Mouse (Mus musculus) ES-E14 (cell line): ENCODE results near the gene Mphosph6. TPM values are rescaled to one million over a fixed set of nuclear protein-coding genes. Genes with fewer than 3 reads are reported as not detected.
A peak's percentile ranks its signal among the peaks of the same experiment; 100 is the strongest.

Experiments
- DNase-seq: peaks from one replicate; pipeline ENCODE4 v3.0.0-alpha.2; 2013; ENCODE audit warnings: low read depth, low spot score
- H3K27ac ChIP-seq: 2 replicates; pipeline ENCODE4 v1.5.1; 2012; ENCODE audit warnings: low read depth, mild to moderate bottlenecking, low read length, moderate library complexity, mixed read lengths; ENCODE audit not compliant: poor library complexity, insufficient read depth, severe bottlenecking
- H3K36me3 ChIP-seq: 2 replicates; pipeline ENCODE4 v1.6.1; 2012; ENCODE audit warnings: mild to moderate bottlenecking, low read length, moderate library complexity, mixed read lengths; ENCODE audit not compliant: control insufficient read depth, poor library complexity, insufficient read depth, severe bottlenecking
- H3K4me1 ChIP-seq, 2 experiments: fragments of 150-350 bp in 1 of 2; sonication (generic) in 1 of 2; 2 replicates each; pipeline ENCODE4 v1.6.1; 2012; ENCODE audit warnings: low read length in 2 of 2, mild to moderate bottlenecking in 1 of 2, mixed read lengths in 1 of 2; ENCODE audit not compliant: control insufficient read depth in 2 of 2, insufficient read depth in 2 of 2, poor library complexity in 1 of 2
- H3K4me3 ChIP-seq, 2 experiments: fragments of 150-350 bp in 1 of 2; sonication (generic) in 1 of 2; 2 replicates each; pipeline ENCODE4 v1.5.1; 2012; ENCODE audit warnings: low read length in 2 of 2, low read depth in 1 of 2, mild to moderate bottlenecking in 1 of 2, mixed read lengths in 1 of 2; ENCODE audit not compliant: insufficient read depth in 1 of 2, poor library complexity in 1 of 2, severe bottlenecking in 1 of 2
- H3K9ac ChIP-seq: 2 replicates; pipeline ENCODE4 v1.6.1; 2012; ENCODE audit warnings: low read depth, mild to moderate bottlenecking, low read length, mixed read lengths; ENCODE audit not compliant: poor library complexity, insufficient read depth, severe bottlenecking
- H3K9me3 ChIP-seq: fragments of 150-350 bp; sonication (generic); 2 replicates; pipeline ENCODE4 v1.6.1; 2012; ENCODE audit warnings: low read depth, mild to moderate bottlenecking, low read length; ENCODE audit not compliant: control insufficient read depth, insufficient read depth
- CHD2 ChIP-seq: IDR thresholded peaks from 2 replicates; pipeline ENCODE4 v1.6.1; 2014; ENCODE audit warnings: mild to moderate bottlenecking, low read depth, low read length, inconsistent platforms
- HCFC1 ChIP-seq: IDR thresholded peaks from 2 replicates; pipeline ENCODE4 v1.6.1; 2012; ENCODE audit warnings: low read length, inconsistent platforms, borderline replicate concordance; ENCODE audit not compliant: insufficient read depth
- MAFK ChIP-seq: IDR thresholded peaks from 2 replicates; pipeline ENCODE4 v1.6.1; 2014; ENCODE audit warnings: mild to moderate bottlenecking, low read depth, low read length, inconsistent platforms; ENCODE audit not compliant: insufficient read depth
- ZC3H11A ChIP-seq: IDR thresholded peaks from 2 replicates; pipeline ENCODE4 v1.6.1; 2012; ENCODE audit warnings: low read depth, mild to moderate bottlenecking, inconsistent platforms, low read length, borderline replicate concordance
- ZNF384 ChIP-seq: IDR thresholded peaks from 2 replicates; pipeline ENCODE4 v1.6.1; 2012; ENCODE audit warnings: low read depth, low read length, inconsistent platforms
- in situ Hi-C, 2 experiments: fragments of 600-800 bp; cut with MboI; formaldehyde crosslinking; loops; one replicate each; pipeline ENCODE4 v1.15.1; 2025; ENCODE audit warnings: low sequenced_read_pairs in 2 of 2, inconsistent platforms in 1 of 2; ENCODE audit not compliant: unreplicated experiment in 2 of 2
- total RNA-seq: library from RNA; depleted of rRNA; stranded (reverse); fragments of 300-350 nt; gene quantifications from 2 replicates; pipeline ENCODE4 v1.2.3, GENCODE M21; 2012; rRNA removed

Mphosph6 gene
- 34.9 and 51.9 TPM in 2 replicates for total RNA-seq

DNA sequence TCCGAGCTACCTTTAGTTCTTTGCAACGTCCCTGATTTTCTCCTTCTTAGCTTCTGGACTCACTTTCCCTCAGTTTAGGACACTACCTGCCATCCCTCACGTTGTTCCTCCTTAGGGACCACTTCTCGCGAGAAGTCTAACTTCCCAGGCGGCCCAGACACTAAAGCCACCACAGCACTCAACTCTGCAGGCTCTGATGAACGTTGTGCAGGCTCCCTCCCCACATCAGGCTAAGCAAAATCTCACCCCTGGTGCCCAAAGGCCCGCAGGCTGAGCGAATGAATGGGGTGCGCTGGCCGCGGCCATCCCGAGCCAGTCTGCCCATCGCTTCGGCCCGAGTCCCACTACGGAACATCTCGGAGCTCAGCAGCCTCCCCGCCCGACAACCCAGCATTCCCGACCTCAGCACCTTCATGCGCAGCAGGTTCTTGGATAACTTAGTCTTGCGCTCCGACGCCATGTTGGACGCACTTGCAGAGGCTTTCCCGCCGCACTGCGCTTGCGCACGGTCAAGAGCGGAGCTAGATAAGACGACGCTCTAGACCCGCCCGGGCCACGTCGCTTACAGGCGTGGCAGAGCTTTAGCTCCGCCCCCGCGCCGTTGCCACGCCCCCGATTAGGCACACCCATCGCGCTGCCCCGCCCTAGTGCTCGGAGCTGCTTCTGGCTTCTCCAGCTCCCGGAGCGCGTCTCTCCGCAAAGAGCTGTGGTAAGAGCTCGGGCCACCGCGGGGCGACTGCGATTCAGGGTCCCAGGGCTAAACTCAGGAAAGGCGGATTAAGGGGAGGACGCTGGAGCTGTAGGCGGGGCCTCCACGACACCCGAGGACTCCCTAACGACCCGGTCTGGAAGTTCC is at the start of gene Mphosph6:
TSS of gene Mphosph6 (minus strand) at position 501 of the 856 bp plus-strand sequence.
- H3K9ac ChIP-seq, result peak within 1 kb of the TSS; percentile 93
- peaks cover 9% of the 10 kb centered on the region for H3K36me3 ChIP-seq
- no peaks in the 10 kb centered on the region for H3K9me3 ChIP-seq
- peak; percentile 95 for DNase-seq
- H3K27ac ChIP-seq, result peak within 1 kb of the TSS; percentile 70
- no peak for TF ChIP-seq ZC3H11A
- TF ChIP-seq CHD2, result peak; percentile 96
- in situ Hi-C loops, result no loop called here
- peaks cover 2 to 4% of the 10 kb centered on the region in 2 experiments; a peak in 2 of 4 replicates for H3K4me1 ChIP-seq
- peak within 1 kb of the TSS; percentile 82 to 95 for H3K4me3 ChIP-seq

GRCm38 (mm10) chr8:117850420-117850819 is 48.7 kb upstream of the Mphosph6 start:
- Histone ChIP-seq H3K27ac (no peak overlapping the region), H3K9ac (no peak overlapping the region), H3K9me3 (no peaks in the 10 kb centered on the region), H3K4me3 (no peak overlapping the region), H3K36me3 (no peaks in the 10 kb centered on the region), H3K4me1 (peaks cover 0 to 20% of the 10 kb centered on the region in 2 experiments; a peak in 2 of 4 replicates)
- DNase-seq, result no peak
- no peak for TF ChIP-seq ZNF384
- no peak for TF ChIP-seq MAFK
- TF ChIP-seq CHD2, result no peak
- no peak for TF ChIP-seq HCFC1
- no peak for TF ChIP-seq ZC3H11A
- in situ Hi-C loops, result no loop called here

DNA sequence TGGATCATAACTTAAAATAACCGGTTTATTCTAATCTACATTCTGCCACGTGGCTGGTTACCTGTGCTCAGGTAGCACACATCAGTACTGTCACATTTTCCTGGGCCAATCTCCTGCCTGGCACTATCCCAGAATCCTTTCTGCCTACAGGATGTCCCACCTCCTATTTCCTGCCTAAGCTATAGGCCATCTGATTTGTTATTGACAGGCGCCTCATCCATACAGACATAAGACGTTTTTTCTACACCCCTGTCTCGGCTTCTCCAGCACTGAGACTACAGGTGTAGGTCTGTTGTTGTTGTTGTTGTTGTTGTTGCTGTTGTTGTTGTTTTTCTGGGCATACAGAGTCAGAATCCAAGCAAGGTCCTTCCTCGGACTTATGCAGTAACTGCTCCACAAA is 46.1 kb upstream of the Mphosph6 start:
- peak; percentile 13 for DNase-seq
- in situ Hi-C loops, result no loop called here
- H3K4me1 ChIP-seq, result peaks cover 0 to 4% of the 10 kb centered on the region in 2 experiments; a peak in 1 of 4 replicates
- peak; percentile 61; the same call in 1 of the 2 replicates for TF ChIP-seq CHD2
- TF ChIP-seq ZC3H11A, result no peak
- TF ChIP-seq ZNF384, result peak; percentile 67
- no peaks in the 10 kb centered on the region for H3K9me3 ChIP-seq
- H3K4me3 ChIP-seq, result peak overlapping the region; percentile 61 to 64
- peak overlapping the region; percentile 76; the same call in 1 of the 2 replicates for H3K9ac ChIP-seq
- no peak overlapping the region for H3K27ac ChIP-seq
- H3K36me3 ChIP-seq, result no peaks in the 10 kb centered on the region

GRCm38 (mm10) chr8:117843694-117844093 is 42.0 kb upstream of the Mphosph6 start:
- no peak for TF ChIP-seq HCFC1
- no peak for TF ChIP-seq MAFK
- TF ChIP-seq ZC3H11A, result no peak
- TF ChIP-seq CHD2, result no peak
- in situ Hi-C loops, result no loop called here

GRCm38 (mm10) chr8:117813524-117813923 is 11.8 kb upstream of the Mphosph6 start:
- no peaks in the 10 kb centered on the region for H3K4me1 ChIP-seq
- no peak overlapping the region for H3K27ac ChIP-seq
- DNase-seq, result no peak
- no peak overlapping the region for H3K4me3 ChIP-seq
- no peak overlapping the region for H3K9ac ChIP-seq
- in situ Hi-C loops, result no loop called here
- TF ChIP-seq MAFK (no peak), HCFC1 (no peak), ZC3H11A (no peak), CHD2 (no peak), ZNF384 (no peak)
- no peaks in the 10 kb centered on the region for H3K9me3 ChIP-seq
- H3K36me3 ChIP-seq, result no peaks in the 10 kb centered on the region

More at GRCm38 (mm10) chr8:117843694-117844093, 42.0 kb upstream of the Mphosph6 start:
- Histone ChIP-seq H3K4me1 (0 out of 4 replicates have a peak, but pooled peaks cover 0 to 3% of the 10 kb centered on the region in 2 experiments), H3K36me3 (no peaks in the 10 kb centered on the region), H3K9ac (no peak overlapping the region), H3K27ac (no peak overlapping the region), H3K9me3 (no peaks in the 10 kb centered on the region), H3K4me3 (no peak overlapping the region)
- DNase-seq, result no peak
